Mouse (Mus musculus): ENCODE measurements at regions not wholly inside any gene's neighbourhood (a gene's known extent, or its start where the extent isn't known, plus 50 kb on each side); places are given as distances from the start of the nearest gene placed in this dataset.

- WGBS, result 44% methylated on average over 4 of the region's 4 CpGs
- H3K27ac ChIP-seq (ENCODE audit: insufficient read depth, low read depth, low read length), result peak overlapping the region; percentile 72
- peaks cover 19% of the 10 kb centered on the region for H3K4me1 ChIP-seq (ENCODE audit: control insufficient read depth, insufficient read depth, low read length)
- no peak overlapping the region for H3K4me3 ChIP-seq (ENCODE audit: insufficient read depth, low read depth, low read length)
- TF ChIP-seq CTCF (IDR thresholded peaks at IDR 0.05; ENCODE audit: insufficient read depth, low read depth, low read length) (no peak), POLR2A (IDR thresholded peaks at IDR 0.05; ENCODE audit: insufficient read depth, low read depth, low read length) (no peak)
Observed at GRCm38 (mm10) chr13:112070757-112071156, 217.5 kb upstream of the Ankrd55 start.

GRCm38 (mm10) chr13:112071209-112071955 lies 216.9 kb upstream of the Ankrd55 start:
- H3K27ac ChIP-seq (ENCODE audit: insufficient read depth, low read depth, low read length), result 0 out of 2 replicates have a peak overlapping the region, but pooled peaks have one; percentile 72
- H3K4me1 ChIP-seq (ENCODE audit: control insufficient read depth, insufficient read depth, low read length), result peaks cover 19% of the 10 kb centered on the region
- no peak for TF ChIP-seq POLR2A (IDR thresholded peaks at IDR 0.05; ENCODE audit: insufficient read depth, low read depth, low read length)
- TF ChIP-seq CTCF (IDR thresholded peaks at IDR 0.05; ENCODE audit: insufficient read depth, low read depth, low read length), result no peak

DNA sequence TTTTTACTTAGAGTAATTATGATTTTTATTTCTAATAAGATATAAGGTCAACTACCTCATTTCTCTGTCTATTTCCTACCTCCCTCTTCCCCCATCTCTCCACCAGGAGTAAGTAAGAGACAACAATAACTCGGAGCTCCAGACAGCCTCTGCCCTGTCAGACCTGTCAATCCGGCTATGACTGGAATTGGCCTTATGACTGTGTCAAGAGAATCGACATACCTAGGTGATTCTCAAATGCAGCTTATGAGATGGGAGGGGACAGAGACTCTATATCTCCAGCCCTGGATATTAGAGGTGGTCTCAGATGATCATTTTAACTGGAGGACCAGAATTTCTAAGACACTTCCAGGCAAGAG lies 216.3 kb upstream of the Ankrd55 start:
- H3K27ac ChIP-seq (ENCODE audit: insufficient read depth, low read depth, low read length), result no peak overlapping the region
- H3K4me3 ChIP-seq (ENCODE audit: insufficient read depth, low read depth, low read length), result no peak overlapping the region
- WGBS, result 93% methylated on average over 3 of the region's 3 CpGs
- peaks cover 19% of the 10 kb centered on the region for H3K4me1 ChIP-seq (ENCODE audit: control insufficient read depth, insufficient read depth, low read length)
- TF ChIP-seq POLR2A (IDR thresholded peaks at IDR 0.05; ENCODE audit: insufficient read depth, low read depth, low read length) (no peak), CTCF (IDR thresholded peaks at IDR 0.05; ENCODE audit: insufficient read depth, low read depth, low read length) (no peak)

More at GRCm38 (mm10) chr13:112071209-112071955, 216.9 kb upstream of the Ankrd55 start:
- WGBS, result 62% methylated on average over 10 of the region's 10 CpGs
- H3K4me3 ChIP-seq (ENCODE audit: insufficient read depth, low read depth, low read length), result no peak overlapping the region

GRCm38 (mm10) chr13:112073519-112074406 lies 214.5 kb upstream of the Ankrd55 start:
- no peak overlapping the region for H3K27ac ChIP-seq (ENCODE audit: insufficient read depth, low read depth, low read length)
- H3K4me3 ChIP-seq (ENCODE audit: insufficient read depth, low read depth, low read length), result no peak overlapping the region
- WGBS, result 89% methylated on average over 6 of the region's 6 CpGs
- TF ChIP-seq CTCF (IDR thresholded peaks at IDR 0.05; ENCODE audit: insufficient read depth, low read depth, low read length) (no peak), POLR2A (IDR thresholded peaks at IDR 0.05; ENCODE audit: insufficient read depth, low read depth, low read length) (no peak)
- peaks cover 13% of the 10 kb centered on the region for H3K4me1 ChIP-seq (ENCODE audit: control insufficient read depth, insufficient read depth, low read length)

DNA sequence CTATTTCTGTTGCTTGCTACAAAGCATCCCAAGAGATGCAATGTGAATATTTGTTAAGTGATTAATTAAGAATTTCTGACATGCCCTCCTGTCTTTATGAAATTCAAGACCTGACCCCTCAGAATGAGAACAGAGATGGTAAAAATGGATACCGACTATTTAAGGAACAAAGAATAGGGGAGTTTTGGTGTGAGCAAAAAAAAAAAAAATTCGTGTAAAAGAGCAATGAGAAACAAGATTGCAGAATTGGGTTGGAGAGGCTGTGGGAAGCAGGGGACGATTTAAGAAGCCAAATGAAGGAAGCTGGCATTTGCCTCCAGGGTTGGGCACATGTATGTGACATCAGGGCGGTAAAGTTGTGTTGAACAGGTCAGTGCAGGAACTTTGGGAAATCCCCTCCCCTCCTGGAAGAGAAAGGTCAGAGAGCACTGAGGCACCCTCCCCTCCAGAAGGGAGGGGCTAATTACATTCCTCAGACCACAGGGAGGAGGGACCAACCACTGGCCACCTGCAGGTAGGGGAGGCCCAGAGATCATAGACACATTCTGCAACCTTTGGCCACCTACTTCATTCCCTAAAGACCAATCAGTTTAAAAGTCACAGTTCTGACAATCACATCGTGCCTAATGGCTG lies 212.3 kb upstream of the Ankrd55 start:
- no peak overlapping the region for H3K27ac ChIP-seq (ENCODE audit: insufficient read depth, low read depth, low read length)
- H3K4me3 ChIP-seq (ENCODE audit: insufficient read depth, low read depth, low read length), result no peak overlapping the region
- 58% methylated on average over 5 of the region's 5 CpGs for WGBS
- H3K4me1 ChIP-seq (ENCODE audit: control insufficient read depth, insufficient read depth, low read length), result peaks cover 7% of the 10 kb centered on the region
- TF ChIP-seq POLR2A (IDR thresholded peaks at IDR 0.05; ENCODE audit: insufficient read depth, low read depth, low read length) (no peak), CTCF (IDR thresholded peaks at IDR 0.05; ENCODE audit: insufficient read depth, low read depth, low read length) (no peak)

GRCm38 (mm10) chr13:112078088-112078487 lies 210.2 kb upstream of the Ankrd55 start:
- no peak overlapping the region for H3K27ac ChIP-seq (ENCODE audit: insufficient read depth, low read depth, low read length)
- 90% methylated on average over 5 of the region's 5 CpGs for WGBS
- TF ChIP-seq POLR2A (IDR thresholded peaks at IDR 0.05; ENCODE audit: insufficient read depth, low read depth, low read length) (no peak), CTCF (IDR thresholded peaks at IDR 0.05; ENCODE audit: insufficient read depth, low read depth, low read length) (no peak)
- no peak overlapping the region for H3K4me3 ChIP-seq (ENCODE audit: insufficient read depth, low read depth, low read length)
- peaks cover 4% of the 10 kb centered on the region for H3K4me1 ChIP-seq (ENCODE audit: control insufficient read depth, insufficient read depth, low read length)

- TF ChIP-seq POLR2A (IDR thresholded peaks at IDR 0.05; ENCODE audit: insufficient read depth, low read depth, low read length) (no peak), CTCF (IDR thresholded peaks at IDR 0.05; ENCODE audit: insufficient read depth, low read depth, low read length) (no peak)
- H3K4me3 ChIP-seq (ENCODE audit: insufficient read depth, low read depth, low read length), result no peak overlapping the region
- 88% methylated on average over 3 of the region's 3 CpGs for WGBS
- H3K27ac ChIP-seq (ENCODE audit: insufficient read depth, low read depth, low read length), result no peak overlapping the region
- peaks cover 5% of the 10 kb centered on the region for H3K4me1 ChIP-seq (ENCODE audit: control insufficient read depth, insufficient read depth, low read length)
Observed at GRCm38 (mm10) chr13:112081935-112082334, 206.3 kb upstream of the Ankrd55 start.

GRCm38 (mm10) chr13:112084484-112085278 lies 203.6 kb upstream of the Ankrd55 start:
- Histone ChIP-seq H3K27ac (ENCODE audit: insufficient read depth, low read depth, low read length) (no peak overlapping the region), H3K4me1 (ENCODE audit: control insufficient read depth, insufficient read depth, low read length) (peaks cover 13% of the 10 kb centered on the region), H3K4me3 (ENCODE audit: insufficient read depth, low read depth, low read length) (no peak overlapping the region)
- 47% methylated on average over 15 of the region's 15 CpGs for WGBS
- TF ChIP-seq CTCF (IDR thresholded peaks at IDR 0.05; ENCODE audit: insufficient read depth, low read depth, low read length) (no peak), POLR2A (IDR thresholded peaks at IDR 0.05; ENCODE audit: insufficient read depth, low read depth, low read length) (no peak)

Data from olfactory bulb, adult 2 months (tissue).